Mouse (Mus musculus): ENCODE data around the gene Cd3g. TPM values are rescaled to one million over a fixed set of nuclear protein-coding genes. Genes with fewer than 3 reads are reported as not detected.

The Cd3g gene
- total and polyA plus RNA-seq, 2 experiments from 2014 or later, result not detected

GRCm38 (mm10) chr9:44921123-44921468 lies 59.1 kb downstream of the Cd3g start:
- peak; percentile 83 for DNase-seq (ENCODE audit: low spot score)
- WGBS, result under 1% methylated on average over 8 of the region's 8 CpGs
- Histone ChIP-seq H3K36me3 (ENCODE audit: insufficient read depth, low read length) (no peaks in the 10 kb centered on the region), H3K9ac (replicated peaks; ENCODE audit: low read length, poor library complexity, severe bottlenecking) (peak overlapping the region; percentile 96), H3K4me3 (ENCODE audit: low read depth, low read length) (peak overlapping the region; percentile 93), H3K4me1 (ENCODE audit: insufficient read depth, low read length) (no peaks in the 10 kb centered on the region), H3K9me3 (ENCODE audit: low read length) (no peaks in the 10 kb centered on the region), H3K27me3 (ENCODE audit: insufficient read depth, low read length) (no peaks in the 10 kb centered on the region), H3K27ac (ENCODE audit: low read depth, low read length) (peak overlapping the region; percentile 90), H3K4me2 (ENCODE audit: low read depth, low read length, poor library complexity, severe bottlenecking) (peak overlapping the region; percentile 55)
- no peak for TF ChIP-seq CTCF (IDR thresholded peaks at IDR 0.05)
- ATAC-seq (ENCODE audit: low FRiP score), result peak; percentile 90

- H3K9ac ChIP-seq (replicated peaks; ENCODE audit: low read length, poor library complexity, severe bottlenecking), result peak within 1 kb of the TSS; percentile 96
- peak within 1 kb of the TSS; percentile 93 for H3K4me3 ChIP-seq (ENCODE audit: low read depth, low read length)
- H3K4me1 ChIP-seq (ENCODE audit: insufficient read depth, low read length), result no peaks in the 10 kb centered on the region
- H3K4me2 ChIP-seq (ENCODE audit: low read depth, low read length, poor library complexity, severe bottlenecking), result peak within 1 kb of the TSS; percentile 55
- no peaks in the 10 kb centered on the region for H3K27me3 ChIP-seq (ENCODE audit: insufficient read depth, low read length)
- no peaks in the 10 kb centered on the region for H3K9me3 ChIP-seq (ENCODE audit: low read length)
- peak; percentile 99 for DNase-seq (ENCODE audit: low spot score)
- peak within 1 kb of the TSS; percentile 90 for H3K27ac ChIP-seq (ENCODE audit: low read depth, low read length)
- H3K36me3 ChIP-seq (ENCODE audit: insufficient read depth, low read length), result no peaks in the 10 kb centered on the region
- ATAC-seq (ENCODE audit: low FRiP score), result peak; percentile 86
- TF ChIP-seq CTCF (IDR thresholded peaks at IDR 0.05), result no peak
- WGBS, result under 1% methylated on average over 48 of the region's 48 CpGs
Observed at GRCm38 (mm10) chr9:44920374-44921122, 59.7 kb downstream of the Cd3g start, which contains the start of gene Atp5l. Gene Atp5l (minus strand): TSS chr9:44920742.

GRCm38 (mm10) chr9:44919606-44920005 lies 60.6 kb downstream of the Cd3g start:
- TF ChIP-seq CTCF (IDR thresholded peaks at IDR 0.05), result no peak
- H3K9ac ChIP-seq (replicated peaks; ENCODE audit: low read length, poor library complexity, severe bottlenecking), result peak overlapping the region; percentile 96
- H3K4me2 ChIP-seq (ENCODE audit: low read depth, low read length, poor library complexity, severe bottlenecking), result peak overlapping the region; percentile 55
- no peaks in the 10 kb centered on the region for H3K9me3 ChIP-seq (ENCODE audit: low read length)
- 43% methylated on average over 2 of the region's 2 CpGs for WGBS
- ATAC-seq (ENCODE audit: low FRiP score) (no peak), DNase-seq (ENCODE audit: low spot score) (no peak)
- H3K27ac ChIP-seq (ENCODE audit: low read depth, low read length), result no peak overlapping the region
- no peaks in the 10 kb centered on the region for H3K36me3 ChIP-seq (ENCODE audit: insufficient read depth, low read length)
- H3K4me3 ChIP-seq (ENCODE audit: low read depth, low read length), result peak overlapping the region; percentile 93
- H3K27me3 ChIP-seq (ENCODE audit: insufficient read depth, low read length), result no peaks in the 10 kb centered on the region
- no peaks in the 10 kb centered on the region for H3K4me1 ChIP-seq (ENCODE audit: insufficient read depth, low read length)

Other genes with a start within 250 kb of the Cd3g start
- 140 and 154 TPM in 2 replicates for gene Phldb1, start 245.2 kb downstream of the Cd3g start, total RNA-seq (2014; rRNA removed)
- 34.8 and 41.0 TPM in 2 replicates for gene Phldb1, start 245.2 kb downstream of the Cd3g start, polyA plus RNA-seq (2015; fragmentation: Nextera tagmentation; extraction: Ambion mirVana)
- 93.7 and 108 TPM in 2 replicates for gene Arcn1, start 212.6 kb downstream of the Cd3g start, total RNA-seq (2014; rRNA removed)
- gene Arcn1, start 212.6 kb downstream of the Cd3g start, polyA plus RNA-seq (2015; fragmentation: Nextera tagmentation; extraction: Ambion mirVana), result 102 and 106 TPM in 2 replicates
- 64.8 and 72.1 TPM in 2 replicates for gene Ift46, start 212.5 kb downstream of the Cd3g start, total RNA-seq (2014; rRNA removed)
- 151 and 170 TPM in 2 replicates for gene Ift46, start 212.5 kb downstream of the Cd3g start, polyA plus RNA-seq (2015; fragmentation: Nextera tagmentation; extraction: Ambion mirVana)
- gene Tmem25, start 181.1 kb downstream of the Cd3g start, total RNA-seq (2014; rRNA removed), result 29.9 and 32.6 TPM in 2 replicates
- gene Tmem25, start 181.1 kb downstream of the Cd3g start, polyA plus RNA-seq (2015; fragmentation: Nextera tagmentation; extraction: Ambion mirVana), result 25.9 and 30.1 TPM in 2 replicates
- gene Ttc36, start 177.4 kb downstream of the Cd3g start, total RNA-seq (2014; rRNA removed), result 3.3 TPM in 1 of 2 replicates, not detected in the other
- gene Ttc36, start 177.4 kb downstream of the Cd3g start, polyA plus RNA-seq (2015; fragmentation: Nextera tagmentation; extraction: Ambion mirVana), result 0.61 and 1.0 TPM in 2 replicates
- gene Kmt2a, start 99.1 kb downstream of the Cd3g start, total RNA-seq (2014; rRNA removed), result 27.8 and 28.0 TPM in 2 replicates
- gene Kmt2a, start 99.1 kb downstream of the Cd3g start, polyA plus RNA-seq (2015; fragmentation: Nextera tagmentation; extraction: Ambion mirVana), result 14.0 and 20.0 TPM in 2 replicates
- gene Atp5l, start 59.7 kb downstream of the Cd3g start, total RNA-seq (2014; rRNA removed), result 204 and 253 TPM in 2 replicates
- gene Atp5l, start 59.7 kb downstream of the Cd3g start, polyA plus RNA-seq (2015; fragmentation: Nextera tagmentation; extraction: Ambion mirVana), result 870 and 874 TPM in 2 replicates
- 51.9 and 62.2 TPM in 2 replicates for gene Ube4a, start 14.8 kb downstream of the Cd3g start, total RNA-seq (2014; rRNA removed)
- 26.4 and 26.7 TPM in 2 replicates for gene Ube4a, start 14.8 kb downstream of the Cd3g start, polyA plus RNA-seq (2015; fragmentation: Nextera tagmentation; extraction: Ambion mirVana)
- gene Cd3d, start 1.4 kb upstream of the Cd3g start, total RNA-seq (2014; rRNA removed), result not detected in 2 replicates
- not detected in 2 replicates for gene Cd3d, start 1.4 kb upstream of the Cd3g start, polyA plus RNA-seq (2015; fragmentation: Nextera tagmentation; extraction: Ambion mirVana)
- not detected in 2 replicates for gene Cd3e, start 29.2 kb upstream of the Cd3g start, total RNA-seq (2014; rRNA removed)
- 0.11 and 0.15 TPM in 2 replicates for gene Cd3e, start 29.2 kb upstream of the Cd3g start, polyA plus RNA-seq (2015; fragmentation: Nextera tagmentation; extraction: Ambion mirVana)
- gene Mpzl2, start 59.4 kb upstream of the Cd3g start, total RNA-seq (2014; rRNA removed), result 3.1 and 5.6 TPM in 2 replicates
- gene Mpzl2, start 59.4 kb upstream of the Cd3g start, polyA plus RNA-seq (2015; fragmentation: Nextera tagmentation; extraction: Ambion mirVana), result 4.0 and 4.4 TPM in 2 replicates
- 2.5 TPM in 2 replicates for gene Mpzl3, start 74.8 kb upstream of the Cd3g start, total RNA-seq (2014; rRNA removed)
- 1.1 and 1.3 TPM in 2 replicates for gene Mpzl3, start 74.8 kb upstream of the Cd3g start, polyA plus RNA-seq (2015; fragmentation: Nextera tagmentation; extraction: Ambion mirVana)
- gene Jaml, start 98.8 kb upstream of the Cd3g start, total RNA-seq (2014; rRNA removed), result 0.09 TPM in 1 of 2 replicates, not detected in the other
- 0.23 and 0.44 TPM in 2 replicates for gene Jaml, start 98.8 kb upstream of the Cd3g start, polyA plus RNA-seq (2015; fragmentation: Nextera tagmentation; extraction: Ambion mirVana)
- gene Scn2b, start 137.4 kb upstream of the Cd3g start, total RNA-seq (2014; rRNA removed), result 12.8 and 14.1 TPM in 2 replicates
- gene Scn2b, start 137.4 kb upstream of the Cd3g start, polyA plus RNA-seq (2015; fragmentation: Nextera tagmentation; extraction: Ambion mirVana), result 9.1 and 9.4 TPM in 2 replicates
- gene Scn4b, start 158.0 kb upstream of the Cd3g start, total RNA-seq (2014; rRNA removed), result 0.61 and 0.93 TPM in 2 replicates
- 0.31 and 0.37 TPM in 2 replicates for gene Scn4b, start 158.0 kb upstream of the Cd3g start, polyA plus RNA-seq (2015; fragmentation: Nextera tagmentation; extraction: Ambion mirVana)
- gene BC049352, start 201.6 kb upstream of the Cd3g start, total RNA-seq (2014; rRNA removed), result not detected in 2 replicates
- 0.26 TPM in 1 of 2 replicates, not detected in the other for gene BC049352, start 201.6 kb upstream of the Cd3g start, polyA plus RNA-seq (2015; fragmentation: Nextera tagmentation; extraction: Ambion mirVana)
- 0.11 TPM in 1 of 2 replicates, not detected in the other for gene Tmprss4, start 223.7 kb upstream of the Cd3g start, total RNA-seq (2014; rRNA removed)
- not detected in 2 replicates for gene Tmprss4, start 223.7 kb upstream of the Cd3g start, polyA plus RNA-seq (2015; fragmentation: Nextera tagmentation; extraction: Ambion mirVana)